Mouse (Mus musculus) bone marrow, adult 2 months (tissue): ENCODE results near the gene Kif18b. TPM values are rescaled to one million over a fixed set of nuclear protein-coding genes. Genes with fewer than 3 reads are reported as not detected.

Experiments used
- H3K27ac ChIP-seq: fragments of 200-500 bp; 2 replicates; pipeline ENCODE4 v1.5.1; 2012; ENCODE audit warnings: low read depth, mild to moderate bottlenecking, control low read depth, inconsistent platforms, low read length; ENCODE audit not compliant: control insufficient read depth, poor library complexity, insufficient read depth
- H3K4me1 ChIP-seq: fragments of 200-500 bp; 2 replicates; pipeline ENCODE4 v1.6.1; 2011; ENCODE audit warnings: low read length; ENCODE audit not compliant: control insufficient read depth, insufficient read depth
- H3K4me3 ChIP-seq: fragments of 200-500 bp; replicated peaks from 2 replicates; pipeline ENCODE3; 2011; ENCODE audit warnings: mild to moderate bottlenecking, low read depth, low read length, control low read depth; ENCODE audit not compliant: control insufficient read depth
- CTCF ChIP-seq: fragments of 200-500 bp; IDR thresholded peaks from 2 replicates; pipeline ENCODE4 v1.5.1; 2011; ENCODE audit warnings: low read length, control low read depth; ENCODE audit not compliant: control insufficient read depth, insufficient read depth
- POLR2A ChIP-seq: fragments of 200-500 bp; IDR thresholded peaks from 2 replicates; pipeline ENCODE4 v1.6.1; 2011; ENCODE audit warnings: low read depth, mild to moderate bottlenecking, control low read depth, low read length, borderline replicate concordance; ENCODE audit not compliant: control insufficient read depth
- WGBS: fragments of 180-500 bp; shearing (Covaris S2); methylation state at CpG from one replicate; pipeline ENCODE4 v1.1.7; 2018; 5-methylcytosine and 5-hydroxymethylcytosine counted together
- polyA plus RNA-seq: library from polyadenylated mRNA; stranded (reverse); fragments of >200 nt; gene quantifications from 2 replicates; pipeline ENCODE4 v1.2.4, GENCODE M21; 2011; ENCODE audit warnings: low replicate concordance; ENCODE audit not compliant: missing spikeins, insufficient read depth, insufficient read length

Kif18b gene
- 32.8 and 37.0 TPM in 2 replicates for polyA plus RNA-seq

DNA sequence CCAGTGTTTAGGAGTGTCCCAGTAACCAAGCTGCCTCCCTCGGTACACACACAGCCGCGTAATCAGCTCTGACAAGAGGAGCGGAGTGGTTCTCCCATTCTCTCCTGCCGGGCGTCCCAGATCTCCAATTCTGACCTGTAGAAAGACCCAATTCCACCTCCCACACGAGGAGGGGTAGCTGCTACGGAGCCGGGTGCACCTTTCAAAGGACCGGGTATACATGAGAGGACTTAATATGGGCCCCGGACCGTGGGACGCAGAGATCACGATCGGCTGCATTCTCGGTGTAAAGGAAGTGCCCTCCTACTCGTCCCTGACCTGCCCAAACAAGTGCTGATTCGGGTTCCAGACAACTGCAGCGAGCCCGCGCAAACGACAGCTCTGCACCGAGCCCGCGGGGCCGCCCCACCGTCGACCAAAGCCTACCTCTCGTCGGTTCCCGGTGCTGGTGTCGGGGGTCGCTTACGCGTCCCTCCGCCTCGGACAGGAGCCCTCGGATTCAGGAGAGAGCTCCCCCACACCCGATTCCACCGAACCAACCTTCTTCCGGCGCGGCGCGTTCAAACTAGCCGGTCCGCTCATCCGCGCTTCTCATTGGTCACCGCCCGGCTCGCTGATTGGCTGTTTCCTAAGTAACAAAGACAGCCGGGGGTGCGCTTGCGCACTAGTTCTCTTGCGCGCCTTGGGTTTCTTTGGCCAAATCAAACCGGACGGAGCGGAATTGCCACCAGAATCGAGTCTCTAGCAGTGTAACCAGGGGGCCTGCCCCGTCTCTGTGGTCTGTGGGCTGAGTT lies at the start of gene Kif18b:
Gene Kif18b, minus strand, starts transcription at position 568 of the 794 bp plus-strand sequence.
- Histone ChIP-seq H3K4me1 (no peaks in the 10 kb centered on the region), H3K27ac (peak within 1 kb of the TSS; percentile 88), H3K4me3 (peak within 1 kb of the TSS; percentile 87)
- WGBS, result under 1% methylated on average over 62 of the region's 62 CpGs
- no peak for TF ChIP-seq CTCF
- peak; percentile 73; the same call in 1 of the 2 replicates for TF ChIP-seq POLR2A

DNA sequence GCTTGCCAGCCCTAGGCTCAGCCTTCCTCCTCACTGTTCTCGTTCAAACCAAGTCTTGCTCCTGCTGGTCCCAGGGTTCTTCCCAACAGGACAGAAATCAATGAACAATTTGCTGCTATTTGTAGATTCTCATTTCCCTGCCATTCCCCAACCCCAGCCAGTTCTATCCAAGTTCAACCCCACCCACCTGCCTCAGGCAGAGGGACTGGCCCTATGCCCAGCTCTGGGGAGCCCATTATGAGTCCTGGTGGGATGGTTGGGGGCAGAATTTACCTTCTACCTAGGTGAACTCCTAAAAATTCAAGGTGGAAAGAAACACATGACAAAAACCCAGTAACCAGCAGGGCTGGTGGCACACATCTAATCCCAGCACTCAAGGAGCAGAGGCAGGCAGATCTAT lies 47.4 kb upstream of the Kif18b start:
- WGBS, result 29% methylated on average over 1 of the region's 1 CpGs
- no peaks in the 10 kb centered on the region for H3K4me1 ChIP-seq
- H3K27ac ChIP-seq, result no peak overlapping the region
- H3K4me3 ChIP-seq, result no peak overlapping the region
- TF ChIP-seq POLR2A, result no peak
- TF ChIP-seq CTCF, result no peak

DNA sequence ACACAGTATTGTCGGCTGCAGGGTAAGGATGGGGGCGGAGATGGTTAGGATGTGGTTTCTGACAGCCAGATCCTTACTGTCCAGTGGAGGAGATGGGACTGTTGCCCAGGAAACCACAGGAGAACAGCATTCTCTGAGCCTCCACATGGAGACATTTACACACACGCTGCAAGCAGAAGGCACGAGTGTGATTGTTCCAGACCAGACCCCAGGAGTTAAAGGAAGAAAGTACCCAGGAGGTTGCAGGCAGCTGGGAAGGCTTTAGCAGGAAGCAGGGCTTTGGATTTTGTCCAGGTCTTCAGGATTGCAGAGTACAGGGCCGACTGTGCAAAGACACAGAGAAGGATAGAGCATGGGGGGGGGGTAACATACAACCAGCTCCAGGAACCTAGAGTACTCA lies 46.7 kb upstream of the Kif18b start:
- H3K4me1 ChIP-seq, result no peaks in the 10 kb centered on the region
- no peak overlapping the region for H3K4me3 ChIP-seq
- no peak overlapping the region for H3K27ac ChIP-seq
- TF ChIP-seq CTCF (no peak), POLR2A (no peak)
- WGBS, result 25% methylated on average over 5 of the region's 5 CpGs

DNA sequence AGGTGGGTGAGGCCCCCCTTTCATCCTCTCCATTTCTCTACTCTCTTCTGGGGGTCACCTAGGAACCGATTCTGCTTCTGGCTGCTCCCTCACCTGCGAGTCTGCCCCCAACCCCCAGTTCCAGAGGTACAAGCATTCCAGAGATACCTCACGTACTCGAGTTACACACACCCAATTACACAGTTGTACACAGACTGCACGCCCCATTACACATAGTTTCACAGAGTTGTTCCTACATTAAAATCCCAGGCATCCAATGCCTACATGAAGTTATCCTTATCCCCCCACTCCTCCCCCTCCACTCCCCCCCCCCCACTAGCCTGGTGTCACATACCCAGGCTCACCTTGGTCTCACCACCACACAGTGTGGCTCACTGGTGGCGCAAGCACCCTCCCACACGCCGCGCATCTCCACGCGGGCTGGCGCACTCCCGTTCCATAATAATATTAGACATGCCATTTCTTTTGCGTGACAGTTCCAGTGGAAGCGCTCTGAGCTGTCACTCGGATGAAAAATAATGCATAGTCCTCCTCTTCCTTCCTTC lies 39.7 kb upstream of the Kif18b start:
- 69% methylated on average over 16 of the region's 16 CpGs for WGBS
- no peak overlapping the region for H3K4me3 ChIP-seq
- TF ChIP-seq POLR2A (no peak), CTCF (no peak)
- H3K4me1 ChIP-seq, result no peaks in the 10 kb centered on the region
- H3K27ac ChIP-seq, result no peak overlapping the region

DNA sequence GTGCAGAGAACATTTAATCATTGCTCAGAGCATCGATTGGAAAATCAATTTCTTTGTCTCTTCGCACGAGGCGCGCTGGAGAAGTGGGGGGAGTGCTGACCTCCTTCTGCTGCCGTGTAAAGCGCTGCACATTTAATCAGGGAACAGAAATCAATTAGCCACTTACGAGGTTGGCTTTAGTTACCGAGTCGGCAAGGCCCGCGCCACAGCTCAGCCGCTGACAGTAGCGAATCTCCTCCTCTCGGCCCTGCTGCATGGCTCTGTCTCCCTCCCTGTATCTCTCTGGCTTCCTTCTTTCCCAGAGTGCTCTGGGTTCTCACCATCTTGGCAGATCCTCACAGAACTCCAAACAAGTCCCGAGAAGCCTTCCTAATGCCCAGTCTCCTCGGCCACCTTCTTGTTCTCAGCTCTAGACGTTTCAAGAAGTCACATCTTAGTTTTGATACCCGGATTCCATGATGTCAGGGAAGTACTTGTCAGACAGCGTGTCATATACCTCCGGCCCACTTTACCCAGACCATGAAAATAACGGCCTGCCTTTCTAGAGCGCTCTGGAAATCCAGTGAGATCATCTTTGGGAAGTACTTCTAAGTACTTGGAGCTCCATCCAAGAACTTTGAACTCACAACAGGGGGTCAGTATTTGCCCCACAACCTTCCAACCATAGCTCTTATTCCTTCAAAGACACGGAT lies 39.1 kb upstream of the Kif18b start:
- Histone ChIP-seq H3K27ac (no peak overlapping the region), H3K4me1 (no peaks in the 10 kb centered on the region), H3K4me3 (no peak overlapping the region)
- WGBS, result 37% methylated on average over 24 of the region's 24 CpGs
- no peak for TF ChIP-seq POLR2A
- no peak for TF ChIP-seq CTCF

DNA sequence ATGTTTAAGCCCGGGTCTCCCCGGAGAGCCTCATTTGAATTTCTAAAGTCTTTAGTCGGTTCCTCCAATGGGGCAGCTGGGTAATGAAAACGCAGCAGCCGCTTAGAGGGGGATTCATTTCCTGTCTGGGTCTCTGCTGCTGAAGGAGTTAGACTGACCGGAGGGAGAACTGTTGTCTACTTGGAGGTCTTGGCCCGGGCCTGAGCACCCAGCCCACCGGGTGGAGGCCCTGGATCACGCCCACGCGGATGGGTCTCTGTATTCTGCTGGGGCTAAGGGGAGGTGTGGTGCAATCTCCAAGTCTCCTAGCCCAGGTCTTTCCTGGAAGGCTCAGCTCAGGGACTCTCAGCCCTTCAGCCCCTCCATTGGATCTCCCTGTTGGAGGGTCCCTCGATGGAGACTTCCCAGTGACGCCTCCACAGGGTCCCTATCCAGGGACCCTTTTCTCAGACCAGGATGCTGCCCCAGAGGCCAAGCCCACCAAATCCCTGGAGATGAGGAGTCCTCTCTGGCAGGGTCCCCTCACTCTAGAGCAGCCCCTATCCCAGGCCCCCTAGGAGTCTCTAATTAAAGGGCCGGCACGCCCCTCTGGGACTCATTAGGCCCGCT lies 38.4 kb upstream of the Kif18b start:
- 21% methylated on average over 16 of the region's 16 CpGs for WGBS
- TF ChIP-seq POLR2A, result no peak
- TF ChIP-seq CTCF, result no peak
- no peak overlapping the region for H3K4me3 ChIP-seq
- H3K27ac ChIP-seq, result no peak overlapping the region
- no peaks in the 10 kb centered on the region for H3K4me1 ChIP-seq

DNA sequence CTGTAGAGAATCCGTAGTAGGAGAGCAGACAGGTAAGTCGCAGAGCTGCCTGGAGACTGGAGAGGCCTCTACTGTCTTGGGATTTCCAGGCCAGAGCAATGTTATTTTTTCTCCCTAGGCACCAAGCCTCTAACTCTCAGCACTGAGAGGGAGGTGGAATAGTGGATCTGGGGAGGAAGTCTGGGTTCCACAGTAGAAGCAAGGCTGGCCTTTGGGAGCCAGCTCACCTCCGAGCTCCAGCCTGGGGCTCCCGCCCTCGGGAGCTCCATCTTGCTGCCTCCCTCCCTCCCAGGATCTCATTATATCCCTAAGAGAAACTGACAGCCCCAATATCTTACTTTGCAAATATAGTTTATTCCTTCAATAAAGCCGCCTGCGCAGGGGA lies 37.9 kb upstream of the Kif18b start:
- Histone ChIP-seq H3K4me1 (no peaks in the 10 kb centered on the region), H3K27ac (no peak overlapping the region), H3K4me3 (no peak overlapping the region)
- WGBS, result 61% methylated on average over 7 of the region's 7 CpGs
- TF ChIP-seq CTCF (no peak), POLR2A (no peak)

DNA sequence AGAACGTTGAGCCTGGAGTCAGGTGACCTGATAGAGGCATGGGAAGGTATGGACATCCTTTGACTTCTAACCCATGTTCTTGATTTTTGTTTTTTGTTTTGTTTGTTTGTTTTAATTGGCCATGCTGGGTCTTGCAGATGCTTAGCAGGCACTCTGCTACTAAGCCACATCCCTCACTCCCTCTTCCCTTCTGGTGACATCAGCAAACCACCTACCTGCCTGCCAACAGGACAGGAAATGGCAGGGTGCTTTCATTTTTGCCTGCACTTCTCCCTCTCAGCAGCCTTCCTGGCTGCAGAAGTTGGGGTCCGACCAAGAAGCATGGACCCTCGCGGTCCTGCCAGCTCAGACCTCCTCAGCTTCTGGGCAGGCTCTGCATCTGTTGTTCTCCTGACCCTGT lies 36.2 kb upstream of the Kif18b start:
- no peak overlapping the region for H3K4me3 ChIP-seq
- no peaks in the 10 kb centered on the region for H3K4me1 ChIP-seq
- no peak overlapping the region for H3K27ac ChIP-seq
- WGBS, result 55% methylated on average over 4 of the region's 4 CpGs
- TF ChIP-seq POLR2A (no peak), CTCF (no peak)
